Mouse (Mus musculus) erythroblast, embryonic 14.5 days (primary cell): Measurements from ENCODE around the gene Slc1a2.

Source experiments
- GATA1 ChIP-seq: IDR thresholded peaks from 2 replicates; pipeline ENCODE4 v1.6.1; 2012; ENCODE audit warnings: low read length, inconsistent platforms, mixed read lengths
- TAL1 ChIP-seq: IDR thresholded peaks from 3 replicates; pipeline ENCODE4 v1.6.1; 2012; ENCODE audit warnings: low read length, inconsistent platforms, mixed read lengths

- TF ChIP-seq TAL1 (no peak), GATA1 (no peak)
These were observed 63.4 kb downstream of the Slc1a2 start for GRCm38 (mm10) chr2:102721859-102722258.
